15 mouse cellular contexts compared by ENCODE assay signal in genomic region chr2:57266679-57267393, GRCm38 (mm10). TPM values are rescaled to one million over a fixed set of nuclear protein-coding genes. Genes with fewer than 3 reads are reported as not detected.
DNase-seq lines count a peak whose midpoint lies in the region; ATAC-seq and TF ChIP-seq lines count a peak whose summit lies in the region.
"Had no signal": no experiment of that assay in that cellular context is flagged by ENCODE, and none has a peak within 500 bp of the region (broad histone marks: within the 10 kb centered on the region; RNA-seq: fewer than 3 reads in every experiment).

No protein-coding gene starts in this region.

- no peak; the same call in 1 of the 2 replicates for ATAC-seq in hindbrain, embryonic 13.5 days (ENCODE audit: low FRiP score)
- no peak for ATAC-seq in embryonic facial prominence, embryonic 11.5 days (replicated peaks; ENCODE audit: insufficient number of reproducible peaks, low FRiP score, low TSS enrichment, low read depth)
- ATAC-seq in hindbrain, embryonic 16.5 days = peak; percentile 81
- ATAC-seq in cerebellum, adult (ENCODE audit: insufficient number of reproducible peaks, low FRiP score, low TSS enrichment) = no peak

- 43% methylated on average over 4 of the region's 4 CpGs for WGBS in hindbrain, embryonic 10.5 days
- WGBS in hindbrain, embryonic 13.5 days = 34% methylated on average over 4 of the region's 4 CpGs
- WGBS in embryonic facial prominence, embryonic 11.5 days = 64% methylated on average over 4 of the region's 4 CpGs
- 44% methylated on average over 4 of the region's 4 CpGs for WGBS in hindbrain, embryonic 16.5 days
- WGBS in olfactory bulb, adult 2 months = 81% methylated on average over 4 of the region's 4 CpGs

- no peak overlapping the region for H3K4me2 ChIP-seq in hindbrain, embryonic 13.5 days
- H3K4me2 ChIP-seq in embryonic facial prominence, embryonic 11.5 days (ENCODE audit: low read depth, low read length) = no peak overlapping the region
- no peak overlapping the region for H3K4me2 ChIP-seq in hindbrain, embryonic 16.5 days (ENCODE audit: low read length)
- H3K4me2 ChIP-seq: kidney, embryonic 15.5 days; liver, embryonic 15.5 days had no signal

- TF ChIP-seq CTCF in olfactory bulb, adult 2 months (IDR thresholded peaks at IDR 0.05; ENCODE audit: insufficient read depth, low read depth, low read length) = no peak

- no peak overlapping the region for H3K9ac ChIP-seq in hindbrain, embryonic 13.5 days
- no peak overlapping the region for H3K9ac ChIP-seq in embryonic facial prominence, embryonic 11.5 days (replicated peaks; ENCODE audit: low read length)
- H3K9ac ChIP-seq in hindbrain, embryonic 16.5 days (ENCODE audit: low read depth, low read length) = no peak overlapping the region
- H3K9ac ChIP-seq: kidney, embryonic 15.5 days; liver, embryonic 15.5 days had no signal

- no peak overlapping the region; the same call in 1 of the 2 replicates for H3K4me3 ChIP-seq in hindbrain, embryonic 10.5 days
- no peak overlapping the region for H3K4me3 ChIP-seq in hindbrain, embryonic 13.5 days
- no peak overlapping the region for H3K4me3 ChIP-seq in embryonic facial prominence, embryonic 11.5 days (ENCODE audit: low read depth, low read length)
- no peak overlapping the region for H3K4me3 ChIP-seq in hindbrain, embryonic 16.5 days (ENCODE audit: low read length)
- H3K4me3 ChIP-seq in olfactory bulb, adult 2 months (ENCODE audit: insufficient read depth, low read depth, low read length) = no peak overlapping the region
- H3K4me3 ChIP-seq: kidney, embryonic 15.5 days; liver, embryonic 15.5 days had no signal

- H3K27me3 ChIP-seq in hindbrain, embryonic 10.5 days (ENCODE audit: insufficient read depth, poor library complexity, severe bottlenecking) = no peaks in the 10 kb centered on the region
- no peaks in the 10 kb centered on the region for H3K27me3 ChIP-seq in hindbrain, embryonic 13.5 days
- H3K27me3 ChIP-seq in embryonic facial prominence, embryonic 11.5 days (ENCODE audit: control insufficient read depth, insufficient read depth, low read length) = no peaks in the 10 kb centered on the region
- no peaks in the 10 kb centered on the region for H3K27me3 ChIP-seq in hindbrain, embryonic 16.5 days (replicated peaks; ENCODE audit: control insufficient read depth, insufficient read depth, low read length)
- H3K27me3 ChIP-seq: kidney, embryonic 15.5 days; liver, embryonic 15.5 days had no signal

- no peak for TF ChIP-seq POLR2A in olfactory bulb, adult 2 months (IDR thresholded peaks at IDR 0.05; ENCODE audit: insufficient read depth, low read depth, low read length)

- H3K27ac ChIP-seq in hindbrain, embryonic 10.5 days = peak overlapping the region; percentile 84
- no peak overlapping the region for H3K27ac ChIP-seq in hindbrain, embryonic 13.5 days
- H3K27ac ChIP-seq in embryonic facial prominence, embryonic 11.5 days (replicated peaks; ENCODE audit: low read depth, low read length) = no peak overlapping the region
- peak overlapping the region; percentile 54; the same call in 1 of the 2 replicates for H3K27ac ChIP-seq in hindbrain, embryonic 16.5 days (ENCODE audit: low read depth, low read length)
- peak overlapping the region; percentile 46; the same call in 1 of the 2 replicates for H3K27ac ChIP-seq in olfactory bulb, adult 2 months (ENCODE audit: insufficient read depth, low read depth, low read length)
- H3K27ac ChIP-seq: kidney, embryonic 15.5 days; liver, embryonic 15.5 days had no signal

- H3K4me1 ChIP-seq in hindbrain, embryonic 10.5 days (replicated peaks) = peaks cover 27% of the 10 kb centered on the region
- no peaks in the 10 kb centered on the region; the same call in 1 of the 2 replicates for H3K4me1 ChIP-seq in hindbrain, embryonic 13.5 days (replicated peaks)
- H3K4me1 ChIP-seq in embryonic facial prominence, embryonic 11.5 days (ENCODE audit: control insufficient read depth, insufficient read depth, low read length) = no peaks in the 10 kb centered on the region
- H3K4me1 ChIP-seq in hindbrain, embryonic 16.5 days (ENCODE audit: control insufficient read depth, insufficient read depth, low read depth, low read length) = no peaks in the 10 kb centered on the region
- H3K4me1 ChIP-seq in olfactory bulb, adult 2 months (ENCODE audit: control insufficient read depth, insufficient read depth, low read length) = no peaks in the 10 kb centered on the region
- H3K4me1 ChIP-seq: liver, embryonic 15.5 days had no signal

- DNase-seq in hindbrain, embryonic 10.5 days (ENCODE audit: low spot score) = no peak
- peak; percentile 19 for DNase-seq in embryonic facial prominence, embryonic 11.5 days (ENCODE audit: low spot score)
- DNase-seq in layer of hippocampus, adult 11-12 months (ENCODE audit: low spot score) = no peak
- no peak for DNase-seq in spleen, postnatal 14 days (ENCODE audit: low spot score in 2 of 2)
- DNase-seq: adrenal gland, postnatal 10 days; cerebellum, adult 8-10 months; heart, postnatal 36 days; lung, postnatal 4 days; right cerebral cortex, postnatal 4 days had no signal

- no peaks in the 10 kb centered on the region for H3K36me3 ChIP-seq in hindbrain, embryonic 10.5 days
- H3K36me3 ChIP-seq in hindbrain, embryonic 13.5 days = no peaks in the 10 kb centered on the region
- no peaks in the 10 kb centered on the region for H3K36me3 ChIP-seq in embryonic facial prominence, embryonic 11.5 days (replicated peaks; ENCODE audit: control insufficient read depth, insufficient read depth, low read depth, low read length)
- H3K36me3 ChIP-seq in hindbrain, embryonic 16.5 days (ENCODE audit: control insufficient read depth, insufficient read depth, low read length) = no peaks in the 10 kb centered on the region
- H3K36me3 ChIP-seq: kidney, embryonic 15.5 days; liver, embryonic 15.5 days had no signal

- H3K9me3 ChIP-seq in hindbrain, embryonic 10.5 days = no peaks in the 10 kb centered on the region
- no peaks in the 10 kb centered on the region for H3K9me3 ChIP-seq in hindbrain, embryonic 13.5 days
- H3K9me3 ChIP-seq in embryonic facial prominence, embryonic 11.5 days (replicated peaks; ENCODE audit: control insufficient read depth, low read length) = no peaks in the 10 kb centered on the region
- H3K9me3 ChIP-seq in hindbrain, embryonic 16.5 days (ENCODE audit: control insufficient read depth, low read length) = no peaks in the 10 kb centered on the region
- H3K9me3 ChIP-seq: kidney, embryonic 15.5 days; liver, embryonic 15.5 days had no signal

RNA-seq across cellular contexts. Expression of gene Gpd2, which starts 29.4 kb away (rescaled TPM):
- polyA plus RNA-seq in hindbrain, embryonic 10.5 days (2016; fragmentation: Nextera tagmentation; extraction: Ambion mirVana) = 24.2 and 29.1 TPM in 2 replicates
- polyA plus RNA-seq in hindbrain, embryonic 13.5 days (2015; fragmentation: Nextera tagmentation; extraction: Ambion mirVana) = 15.3 and 16.5 TPM in 2 replicates
- 17.5 and 19.8 TPM in 2 replicates for polyA plus RNA-seq in embryonic facial prominence, embryonic 11.5 days (2014; fragmentation: Nextera tagmentation; extraction: Ambion mirVana)
- polyA plus RNA-seq in hindbrain, embryonic 16.5 days (2015; fragmentation: Nextera tagmentation; extraction: Ambion mirVana) = 31.4 and 31.6 TPM in 2 replicates
- not detected in 2 replicates for polyA plus RNA-seq in olfactory bulb, adult 2 months (2012; ENCODE audit: insufficient read depth, insufficient read length, low replicate concordance, missing spikeins)

Comparison
In these comparisons a context has a peak if more than half of its experiments do, and no peak if none do; other contexts are left out.
1. H3K27ac ChIP-seq: peak in hindbrain, embryonic 10.5 days (single experiment), hindbrain, embryonic 16.5 days (single experiment) and olfactory bulb, adult 2 months (single experiment); none in hindbrain, embryonic 13.5 days (single experiment) and embryonic facial prominence, embryonic 11.5 days (single experiment).